In the genomic region with DNA sequence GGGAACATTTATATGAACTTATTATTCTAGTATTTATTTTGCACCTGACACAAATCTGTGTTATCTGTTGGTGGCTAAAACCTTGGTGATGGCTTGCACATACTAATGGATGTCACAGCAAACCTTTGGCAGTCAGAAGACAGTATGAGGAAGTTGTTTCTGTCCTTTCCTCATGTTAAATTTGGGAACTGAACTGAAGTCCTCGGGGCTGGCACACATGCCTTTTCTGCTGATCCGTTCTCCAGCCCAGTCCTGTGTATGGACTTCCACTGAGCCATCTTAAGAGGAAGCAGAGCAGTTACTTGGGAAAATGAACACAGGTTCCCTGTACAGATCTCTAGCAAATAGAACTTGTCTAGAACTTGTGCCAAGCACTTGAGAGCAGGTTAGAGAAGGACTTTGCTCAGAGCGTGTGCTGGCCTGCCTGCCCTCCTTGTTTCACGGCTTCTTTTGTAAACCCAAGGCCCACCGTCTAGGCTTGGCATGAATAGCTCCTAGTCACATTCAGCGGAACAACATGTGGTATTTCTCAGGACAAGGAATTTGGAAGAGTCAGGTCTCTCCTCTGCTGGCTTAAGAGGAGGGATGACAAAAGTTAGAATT, we compare ENCODE assay signal across 22 mouse cellular contexts.
DNase-seq lines count a peak whose midpoint lies in the region; ATAC-seq and TF ChIP-seq lines count a peak whose summit lies in the region.
"Had no signal": no experiment of that assay in that cellular context is flagged by ENCODE, and none has a peak within 500 bp of the region (broad histone marks: within the 10 kb centered on the region; RNA-seq: fewer than 3 reads in every experiment).

No protein-coding gene starts in this region.

- ATAC-seq in kidney, embryonic 16.5 days (ENCODE audit: low FRiP score, low TSS enrichment), result no peak
- ATAC-seq: forebrain, postnatal 0 days; hindbrain, postnatal 0 days; intestine, postnatal 0 days; liver, embryonic 12.5 days had no signal

- TF ChIP-seq CTCF in bone marrow macrophage, adult 2 months (IDR thresholded peaks at IDR 0.05; ENCODE audit: low read depth, low read length), result no peak

- peaks cover 13% of the 10 kb centered on the region for H3K4me1 ChIP-seq in kidney, embryonic 16.5 days (ENCODE audit: insufficient read depth, low read length)
- H3K4me1 ChIP-seq in bone marrow macrophage, adult 2 months (ENCODE audit: control insufficient read depth, insufficient read depth, low read length), result peaks cover 25% of the 10 kb centered on the region
- H3K4me1 ChIP-seq: midbrain, embryonic 10.5 days had no signal

- H3K4me3 ChIP-seq in kidney, embryonic 16.5 days (ENCODE audit: low read length), result no peak overlapping the region
- H3K4me3 ChIP-seq in bone marrow macrophage, adult 2 months (ENCODE audit: insufficient read depth, low read length), result no peak overlapping the region
- H3K4me3 ChIP-seq in macrophage (ENCODE audit: inconsistent target), result no peak overlapping the region
- H3K4me3 ChIP-seq: limb, embryonic 12.5 days; liver, embryonic 12.5 days; midbrain, embryonic 10.5 days had no signal

- H3K27ac ChIP-seq in kidney, embryonic 16.5 days (ENCODE audit: low read length), result no peak overlapping the region
- peak overlapping the region; percentile 67 for H3K27ac ChIP-seq in bone marrow macrophage, adult 2 months (ENCODE audit: insufficient read depth, low read depth, low read length)
- H3K27ac ChIP-seq in macrophage, result peak overlapping the region; percentile 39; the same call in 1 of the 2 replicates
- H3K27ac ChIP-seq: hindbrain, postnatal 0 days; limb, embryonic 12.5 days; liver, embryonic 12.5 days; midbrain, embryonic 10.5 days had no signal

- H3K9ac ChIP-seq in kidney, embryonic 16.5 days (replicated peaks; ENCODE audit: low read length), result no peak overlapping the region
- H3K9ac ChIP-seq: forebrain, postnatal 0 days; limb, embryonic 12.5 days; liver, embryonic 12.5 days; lung, embryonic 14.5 days had no signal

- no peak for TF ChIP-seq POLR2A in bone marrow macrophage, adult 2 months (IDR thresholded peaks at IDR 0.05; ENCODE audit: borderline replicate concordance, low read depth, low read length)

- WGBS in kidney, embryonic 16.5 days, result 80% methylated on average over 6 of the region's 6 CpGs
- WGBS in macrophage (ENCODE audit: missing documents), result 60% methylated on average over 6 of the region's 6 CpGs

- no peak overlapping the region for H3K4me2 ChIP-seq in kidney, embryonic 16.5 days (replicated peaks; ENCODE audit: low read depth, low read length)
- H3K4me2 ChIP-seq: limb, embryonic 12.5 days; liver, embryonic 12.5 days; lung, embryonic 14.5 days had no signal

- DNase-seq in heart, adult 11 months, result peak; percentile 91
- no peak for DNase-seq in heart, postnatal 14 days
- DNase-seq in kidney, postnatal 36 days, result peak; percentile 46 to 69
- no peak for DNase-seq in adipocyte (ENCODE audit: low spot score)
- no peak for DNase-seq in adrenal gland, adult 18-20 months (ENCODE audit: low spot score in 2 of 2)
- DNase-seq: adrenal gland, adult 8-10 months; cerebellum, adult 8-10 months; cerebellum, postnatal 36 days; forebrain, postnatal 0 days; gastrocnemius, postnatal 14 days; heart, postnatal 36 days; lung, embryonic 14.5 days; lung, postnatal 36 days; thymus, postnatal 25 days had no signal

- intact Hi-C loops in heart, postnatal 14 days (cut with DNase I), result no loop called here

- no peaks in the 10 kb centered on the region for H3K9me3 ChIP-seq in kidney, embryonic 16.5 days (ENCODE audit: low read length)
- H3K9me3 ChIP-seq: limb, embryonic 12.5 days; liver, embryonic 12.5 days; midbrain, embryonic 10.5 days had no signal

- H3K79me2 ChIP-seq in macrophage (ENCODE audit: inconsistent target), result peaks cover 87% of the 10 kb centered on the region

- H3K36me3 ChIP-seq in kidney, embryonic 16.5 days (ENCODE audit: insufficient read depth, low read length), result no peaks in the 10 kb centered on the region
- H3K36me3 ChIP-seq in macrophage (ENCODE audit: inconsistent target), result no peaks in the 10 kb centered on the region
- H3K36me3 ChIP-seq: limb, embryonic 12.5 days; liver, embryonic 12.5 days; midbrain, embryonic 10.5 days had no signal

- H3K27me3 ChIP-seq in kidney, embryonic 16.5 days (ENCODE audit: insufficient read depth, low read length), result no peaks in the 10 kb centered on the region
- H3K27me3 ChIP-seq: limb, embryonic 12.5 days; liver, embryonic 12.5 days had no signal

Comparison
In these comparisons a context has a peak if more than half of its experiments do, and no peak if none do; other contexts are left out.
1. DNase-seq: peak in heart, adult 11 months (single experiment) and kidney, postnatal 36 days (2 of 2); none in heart, postnatal 14 days (0 of 2), adipocyte (single experiment) and adrenal gland, adult 18-20 months (0 of 2).